Mouse (Mus musculus) limb, embryonic 14.5 days (tissue): ENCODE data around the gene Scube2. TPM values are rescaled to one million over a fixed set of nuclear protein-coding genes. Genes with fewer than 3 reads are reported as not detected.

Source experiments
- ATAC-seq: fragments of 200-750 bp; cut with Nextera tagmentation; 2 replicates; pipeline ENCODE4 v1.8.0; 2017; ENCODE audit warnings: low read depth, moderate number of reproducible peaks, moderate TSS enrichment; ENCODE audit not compliant: low FRiP score
- DNase-seq: peaks from one replicate; pipeline ENCODE4 v3.0.0-alpha.2; 2015; ENCODE audit warnings: low spot score
- H3K27ac ChIP-seq: fragments of 300-500 bp; sonication (generic); replicated peaks from 2 replicates; pipeline ENCODE4 v1.5.1; 2014; ENCODE audit warnings: low read depth, mild to moderate bottlenecking, low read length, moderate library complexity, mixed read lengths
- H3K27me3 ChIP-seq: fragments of 300-500 bp; sonication (generic); 2 replicates; pipeline ENCODE4 v1.6.1; 2014; ENCODE audit warnings: low read length, mixed read lengths; ENCODE audit not compliant: control insufficient read depth, insufficient read depth
- H3K36me3 ChIP-seq: fragments of 300-500 bp; sonication (generic); 2 replicates; pipeline ENCODE4 v1.6.1; 2014; ENCODE audit warnings: mild to moderate bottlenecking, low read length, moderate library complexity, mixed read lengths; ENCODE audit not compliant: control insufficient read depth, insufficient read depth
- H3K4me1 ChIP-seq: fragments of 300-500 bp; sonication (generic); 2 replicates; pipeline ENCODE4 v1.6.1; 2014; ENCODE audit warnings: antibody characterized with exemption, low read length, mixed read lengths; ENCODE audit not compliant: control insufficient read depth, insufficient read depth
- H3K4me2 ChIP-seq: fragments of 300-500 bp; sonication (generic); replicated peaks from 2 replicates; pipeline ENCODE4 v1.6.1; 2014; ENCODE audit warnings: low read depth, mild to moderate bottlenecking, low read length, moderate library complexity; ENCODE audit not compliant: severe bottlenecking
- H3K4me3 ChIP-seq: fragments of 300-500 bp; sonication (generic); replicated peaks from 2 replicates; pipeline ENCODE4 v1.5.1; 2014; ENCODE audit warnings: low read length
- H3K9ac ChIP-seq: fragments of 300-500 bp; sonication (generic); 2 replicates; pipeline ENCODE4 v1.6.1; 2014; ENCODE audit warnings: mild to moderate bottlenecking, low read depth, low read length, moderate library complexity; ENCODE audit not compliant: severe bottlenecking
- H3K9me3 ChIP-seq: fragments of 300-500 bp; sonication (generic); 2 replicates; pipeline ENCODE4 v1.6.1; 2016; ENCODE audit warnings: low read length; ENCODE audit not compliant: control insufficient read depth
- POLR2A ChIP-seq: fragments of 200-500 bp; IDR thresholded peaks from 2 replicates; pipeline ENCODE4 v1.8.0; 2012; ENCODE audit warnings: inconsistent platforms, mild to moderate bottlenecking, moderate library complexity, borderline replicate concordance; ENCODE audit not compliant: insufficient read depth, insufficient read length; ENCODE audit errors: extremely low read depth
- WGBS: fragments of 180-500 bp; shearing (Covaris S2); extraction: QIAGEN DNeasy Blood & Tissue Kit; methylation state at CpG from one replicate; pipeline ENCODE4 v1.1.7; 2014; 5-methylcytosine and 5-hydroxymethylcytosine counted together
- polyA plus RNA-seq, 2 experiments: library from polyadenylated mRNA; depleted of rRNA in 1 of 2; stranded (reverse) in 1 of 2; unstranded in 1 of 2; fragments of >200 nt; fragmentation: Nextera tagmentation in 1 of 2; extraction: Ambion mirVana in 1 of 2; gene quantifications; 2 replicates each; pipeline versions ENCODE4 v1.2.1 to v1.2.3; 2012 to 2014

The Scube2 gene
- polyA plus RNA-seq, 2 experiments = 5.2 to 11.7 TPM

- H3K27me3 ChIP-seq = no peaks in the 10 kb centered on the region
- H3K4me3 ChIP-seq = no peak overlapping the region
- H3K9me3 ChIP-seq = no peaks in the 10 kb centered on the region
- H3K27ac ChIP-seq = no peak overlapping the region
- DNase-seq (no peak), ATAC-seq (no peak)
- H3K9ac ChIP-seq = no peak overlapping the region
- TF ChIP-seq POLR2A = no peak
- WGBS = 54% methylated on average over 2 of the region's 2 CpGs
- no peaks in the 10 kb centered on the region for H3K36me3 ChIP-seq
- no peaks in the 10 kb centered on the region for H3K4me1 ChIP-seq
- no peak overlapping the region for H3K4me2 ChIP-seq
These were observed 96.6 kb downstream of the Scube2 start for GRCm38 (mm10) chr7:109768699-109769383.

- Histone ChIP-seq H3K27me3 (no peaks in the 10 kb centered on the region), H3K9ac (no peak overlapping the region), H3K36me3 (no peaks in the 10 kb centered on the region), H3K4me3 (no peak overlapping the region), H3K4me2 (no peak overlapping the region), H3K27ac (no peak overlapping the region), H3K4me1 (no peaks in the 10 kb centered on the region), H3K9me3 (no peaks in the 10 kb centered on the region)
- ATAC-seq (no peak), DNase-seq (no peak)
- TF ChIP-seq POLR2A = no peak
- WGBS = 81% methylated on average over 7 of the region's 7 CpGs
These were observed 97.7 kb downstream of the Scube2 start for GRCm38 (mm10) chr7:109767575-109768350.

- WGBS = 55% methylated on average over 2 of the region's 2 CpGs
- ATAC-seq = no peak
- no peak overlapping the region for H3K27ac ChIP-seq
These were observed 101.5 kb downstream of the Scube2 start for GRCm38 (mm10) chr7:109764009-109764408.

DNA sequence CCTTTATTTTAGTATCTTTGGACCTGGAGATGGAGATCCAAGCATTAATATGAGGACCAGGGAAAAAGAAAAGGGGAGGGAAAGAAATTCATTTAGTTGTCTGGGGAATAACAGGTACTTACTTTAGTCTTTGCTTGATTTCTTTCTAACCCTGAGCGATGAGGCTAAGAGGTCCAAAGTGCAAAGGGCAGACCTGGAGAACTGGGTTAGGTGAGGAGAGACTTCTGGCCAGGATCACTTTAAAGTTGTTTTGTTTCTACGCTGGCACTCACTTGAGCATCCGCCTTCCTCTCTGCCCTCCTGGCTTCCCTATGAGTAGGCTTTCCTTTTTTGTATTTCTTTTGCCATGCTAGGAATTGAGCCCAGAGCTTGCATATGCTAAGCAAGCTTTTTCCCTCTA, 109.2 kb downstream of the Scube2 start:
- H3K4me2 ChIP-seq = no peak overlapping the region
- H3K4me1 ChIP-seq = peaks cover 4% of the 10 kb centered on the region; the same call in 1 of the 2 replicates
- 89% methylated on average over 3 of the region's 3 CpGs for WGBS
- H3K9ac ChIP-seq = no peak overlapping the region
- no peaks in the 10 kb centered on the region for H3K27me3 ChIP-seq
- no peaks in the 10 kb centered on the region for H3K9me3 ChIP-seq
- ATAC-seq (no peak), DNase-seq (no peak)
- no peak overlapping the region for H3K4me3 ChIP-seq
- no peaks in the 10 kb centered on the region for H3K36me3 ChIP-seq
- no peak for TF ChIP-seq POLR2A
- H3K27ac ChIP-seq = no peak overlapping the region

More at GRCm38 (mm10) chr7:109764009-109764408, 101.5 kb downstream of the Scube2 start:
- no peaks in the 10 kb centered on the region for H3K36me3 ChIP-seq
- no peaks in the 10 kb centered on the region for H3K27me3 ChIP-seq
- no peaks in the 10 kb centered on the region for H3K4me1 ChIP-seq
- no peak for TF ChIP-seq POLR2A
- no peak for DNase-seq
- no peak overlapping the region for H3K4me2 ChIP-seq
- no peak overlapping the region for H3K4me3 ChIP-seq
- no peak overlapping the region for H3K9ac ChIP-seq
- H3K9me3 ChIP-seq = no peaks in the 10 kb centered on the region

DNA sequence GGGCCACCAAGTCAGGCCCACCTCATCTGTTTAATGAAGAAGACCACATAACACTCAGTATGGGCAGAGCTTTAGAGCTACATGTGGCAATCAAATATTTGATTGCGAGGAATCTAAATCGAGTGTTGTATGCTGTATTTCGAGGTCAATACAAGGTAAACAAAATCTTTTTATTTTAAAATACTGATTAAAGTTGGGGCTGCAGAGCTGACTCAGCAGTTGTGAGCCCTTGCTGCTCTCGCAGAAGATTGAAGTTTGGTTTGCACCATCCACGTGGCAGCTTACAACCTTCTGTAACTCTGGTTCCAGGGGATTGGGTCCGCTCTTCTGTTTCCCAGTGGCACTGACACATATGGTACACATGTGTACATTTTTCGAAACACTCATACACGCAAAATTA, 111.4 kb downstream of the Scube2 start:
- WGBS = 84% methylated on average over 8 of the region's 8 CpGs
- Histone ChIP-seq H3K4me2 (no peak overlapping the region), H3K27me3 (no peaks in the 10 kb centered on the region), H3K9me3 (no peaks in the 10 kb centered on the region), H3K36me3 (no peaks in the 10 kb centered on the region), H3K4me3 (no peak overlapping the region), H3K4me1 (peaks cover 4% of the 10 kb centered on the region; the same call in 1 of the 2 replicates), H3K27ac (no peak overlapping the region), H3K9ac (no peak overlapping the region)
- no peak for TF ChIP-seq POLR2A
- ATAC-seq (no peak), DNase-seq (no peak)
